Mouse (Mus musculus) ES-E14 (cell line): ENCODE measurements around the gene Kcnh2.

Experiments
- CHD2 ChIP-seq: IDR thresholded peaks from 2 replicates; pipeline ENCODE4 v1.6.1; 2014; ENCODE audit warnings: mild to moderate bottlenecking, low read depth, low read length, inconsistent platforms
- ZC3H11A ChIP-seq: IDR thresholded peaks from 2 replicates; pipeline ENCODE4 v1.6.1; 2012; ENCODE audit warnings: low read depth, mild to moderate bottlenecking, inconsistent platforms, low read length, borderline replicate concordance

GRCm38 (mm10) chr5:24378700-24379099, 27.3 kb upstream of the Kcnh2 start:
- TF ChIP-seq CHD2 (no peak), ZC3H11A (no peak)
